In the genomic region with DNA sequence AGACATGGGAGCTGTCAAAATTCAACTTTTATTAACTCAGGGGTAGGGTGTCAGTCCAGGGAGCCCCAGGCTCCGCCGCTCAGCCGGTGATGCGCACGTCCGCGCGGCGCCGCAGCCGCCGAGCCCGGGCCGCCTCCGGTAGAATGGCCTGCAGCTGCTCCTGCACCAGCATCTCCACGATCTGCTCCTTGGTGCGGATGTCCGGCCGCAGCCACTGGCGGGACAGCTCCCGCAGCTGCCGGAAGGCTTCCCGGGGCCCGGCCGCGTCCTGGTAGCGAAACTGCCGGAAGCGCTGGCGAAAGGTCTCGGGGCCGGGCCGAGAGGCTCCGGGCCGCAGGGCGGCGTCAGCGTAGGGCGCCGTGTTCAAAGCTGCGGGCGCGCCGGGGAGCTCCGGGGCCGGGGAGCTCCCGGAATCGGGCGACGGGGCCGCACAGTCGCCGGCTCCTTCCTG, we compare ENCODE assay signal across 8 mouse cellular contexts. TPM values are rescaled to one million over a fixed set of nuclear protein-coding genes. Genes with fewer than 3 reads are reported as not detected.
DNase-seq lines count a peak whose midpoint lies in the region; ATAC-seq and TF ChIP-seq lines count a peak whose summit lies in the region.

No protein-coding gene starts in this region.

- in situ Hi-C loops in Patski (cut with MboI; ENCODE audit: low pct_unique_long_range_greater_than_20kb): no loop called here

- DNase-seq in Patski (ENCODE audit: low read depth, low spot score): no peak
- peak; percentile 47 to 74 for DNase-seq in cerebellum, adult 18-20 months
- DNase-seq in hindbrain, embryonic 11.5 days (ENCODE audit: low spot score): no peak
- peak; percentile 51 to 55 for DNase-seq in layer of hippocampus, postnatal 14 days (ENCODE audit: low spot score in 2 of 2)
- peak; percentile 63 for DNase-seq in lung, postnatal 25 days (ENCODE audit: low spot score)
- DNase-seq in right cerebral cortex, postnatal 10 days (ENCODE audit: low spot score in 2 of 2): peak; percentile 56 to 59
- DNase-seq in natural killer cell, adult 2 months (ENCODE audit: low spot score in 2 of 2): no peak

- no peaks in the 10 kb centered on the region for H3K27me3 ChIP-seq in Patski
- no peaks in the 10 kb centered on the region for H3K27me3 ChIP-seq in hindbrain, embryonic 11.5 days (ENCODE audit: control insufficient read depth, insufficient read depth, low read length)

- under 1% methylated on average over 52 of the region's 53 CpGs for WGBS in hindbrain, embryonic 11.5 days

- peak overlapping the region; percentile 91 for H3K4me3 ChIP-seq in hindbrain, embryonic 11.5 days (ENCODE audit: low read depth, low read length)

- H3K9me3 ChIP-seq in hindbrain, embryonic 11.5 days (ENCODE audit: control insufficient read depth, low read length): no peaks in the 10 kb centered on the region

- TF ChIP-seq CTCF in Patski (IDR thresholded peaks at IDR 0.05): no peak

- peak; percentile 41 for ATAC-seq in Patski
- peak; percentile 62 for ATAC-seq in frontal cortex, adult (ENCODE audit: low TSS enrichment)
- ATAC-seq in hindbrain, embryonic 11.5 days (ENCODE audit: low FRiP score): peak; percentile 75

- POLR2A ChIA-PET in Patski (lab: Charles Lee): interaction anchor here (1.0 to 1.7 kb wide), 3 partner anchors 12 to 165 kb away, joined by 3 to 6 read pairs (median 3); no protein-coding TSS in a partner anchor

- CTCF ChIA-PET in Patski (lab: Charles Lee): interaction anchor here (2.1 kb wide), 1 partner anchor 162 kb away, joined by 5 read pairs; no protein-coding TSS in a partner anchor

- peak overlapping the region; percentile 99 for H3K27ac ChIP-seq in hindbrain, embryonic 11.5 days (ENCODE audit: low read depth, low read length)

- peak overlapping the region; percentile 98 for H3K9ac ChIP-seq in hindbrain, embryonic 11.5 days (ENCODE audit: low read depth, low read length)

- H3K36me3 ChIP-seq in hindbrain, embryonic 11.5 days (ENCODE audit: control insufficient read depth, insufficient read depth, low read length): no peaks in the 10 kb centered on the region

- no peaks in the 10 kb centered on the region for H3K4me1 ChIP-seq in hindbrain, embryonic 11.5 days (replicated peaks; ENCODE audit: control insufficient read depth, insufficient read depth, low read length)

- H3K4me2 ChIP-seq in hindbrain, embryonic 11.5 days (replicated peaks; ENCODE audit: low read depth, low read length): peak overlapping the region; percentile 87

RNA-seq across cellular contexts. Expression of gene Cnbd2, which starts 0.2 kb away (rescaled TPM):
- polyA plus RNA-seq in Patski (2021): 4.8 TPM
- 4.4 and 4.6 TPM in 2 replicates for polyA plus RNA-seq in hindbrain, embryonic 11.5 days (2014; fragmentation: Nextera tagmentation; extraction: Ambion mirVana)
- 1 to 10 TPM; 4.4 to 6.4 TPM for total RNA-seq in layer of hippocampus, postnatal 14 days (2021)

RNA-seq across cellular contexts. Expression of gene Scand1, which starts 0.6 kb away (rescaled TPM):
- 98.7 TPM for polyA plus RNA-seq in Patski (2021)
- 81.9 and 87.2 TPM in 2 replicates for polyA plus RNA-seq in hindbrain, embryonic 11.5 days (2014; fragmentation: Nextera tagmentation; extraction: Ambion mirVana)
- 100 to 1,000 TPM; 106 to 113 TPM for total RNA-seq in layer of hippocampus, postnatal 14 days (2021)

Comparison
In these comparisons a context has a peak if more than half of its experiments do, and no peak if none do; other contexts are left out.
1. DNase-seq: peak in cerebellum, adult 18-20 months (2 of 2), layer of hippocampus, postnatal 14 days (2 of 2), lung, postnatal 25 days (single experiment) and right cerebral cortex, postnatal 10 days (2 of 2); none in Patski (single experiment), hindbrain, embryonic 11.5 days (single experiment) and natural killer cell, adult 2 months (0 of 2).
2. Peak in every context shown above with its lines, with median percentiles within 50 percentile points of each other: ATAC-seq.